Mouse (Mus musculus) c-Kit-negative CD71-positive TER-119-positive erythroid progenitor cells, embryonic 14.5 days (primary cell): ENCODE measurements around the gene Naglu.
"Not testable (repeated sequence)": the region's sequence is repeated elsewhere in the genome, so short reads cannot be mapped to it uniquely, and the experiment has no call there.

Experiments used
- DNase-seq: peaks from one replicate; pipeline ENCODE4 v3.0.0-alpha.2; 2013; ENCODE audit warnings: low read depth, low spot score

Naglu gene

DNA sequence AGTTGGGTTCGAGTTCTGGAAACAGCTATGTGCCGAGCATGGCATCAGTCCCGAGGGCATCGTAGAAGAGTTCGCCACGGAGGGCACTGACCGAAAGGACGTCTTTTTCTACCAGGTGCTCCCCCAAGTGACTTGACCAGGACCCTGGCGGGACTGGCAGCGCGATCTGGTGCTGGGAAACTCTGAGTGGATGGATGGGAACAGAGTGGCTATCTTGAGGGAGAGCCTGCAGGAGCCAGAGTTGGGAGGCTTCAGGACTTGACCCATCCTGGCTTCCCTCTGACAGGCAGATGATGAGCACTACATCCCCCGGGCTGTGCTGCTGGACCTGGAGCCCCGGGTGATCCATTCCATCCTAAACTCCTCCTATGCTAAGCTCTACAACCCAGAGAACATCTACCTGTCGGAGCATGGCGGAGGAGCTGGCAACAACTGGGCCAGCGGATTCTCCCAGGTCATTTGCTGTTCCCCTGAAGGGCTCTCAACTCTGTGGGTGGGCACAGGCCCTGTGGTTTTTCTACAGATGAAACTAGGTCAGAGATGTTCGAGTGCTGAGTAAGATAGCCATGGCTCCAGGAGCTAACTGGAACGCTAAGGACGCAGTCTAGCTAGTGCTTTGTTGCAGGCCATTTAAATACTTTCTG lies 50.9 kb downstream of the Naglu start:
- no peak for DNase-seq

DNA sequence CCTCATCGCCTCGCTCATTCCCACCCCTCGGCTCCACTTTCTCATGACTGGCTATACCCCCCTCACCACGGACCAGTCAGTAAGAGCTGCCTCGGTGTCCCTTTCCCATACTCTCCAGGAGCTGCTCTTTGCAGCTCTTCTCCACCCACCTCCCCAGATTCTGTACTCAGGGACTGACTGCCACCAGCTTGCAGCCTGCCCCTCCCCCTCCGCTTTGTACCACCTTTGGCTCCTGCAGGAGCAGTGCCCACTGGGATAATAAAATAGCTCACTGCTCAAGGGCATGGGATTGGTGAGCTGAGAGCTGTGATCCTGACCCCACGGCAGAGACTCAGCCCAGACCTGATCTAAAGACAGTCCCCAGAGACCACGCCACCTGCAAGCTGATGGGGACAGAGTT lies 54.7 kb downstream of the Naglu start:
- not testable (repeated sequence) for DNase-seq

DNA sequence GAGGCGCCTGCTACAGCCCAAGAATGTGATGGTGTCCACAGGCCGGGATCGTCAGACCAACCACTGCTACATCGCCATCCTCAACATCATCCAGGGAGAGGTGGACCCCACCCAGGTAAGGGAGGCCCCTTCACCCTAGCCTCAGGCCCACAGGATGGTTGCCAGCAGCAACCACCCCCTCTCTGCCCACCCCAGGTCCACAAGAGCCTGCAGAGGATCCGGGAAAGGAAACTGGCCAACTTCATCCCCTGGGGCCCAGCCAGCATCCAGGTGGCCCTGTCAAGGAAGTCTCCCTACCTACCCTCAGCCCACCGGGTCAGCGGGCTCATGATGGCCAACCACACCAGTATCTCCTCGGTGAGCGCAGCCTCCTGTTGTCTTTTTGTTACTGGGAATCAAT lies 55.2 kb downstream of the Naglu start:
- not testable (repeated sequence) for DNase-seq

DNA sequence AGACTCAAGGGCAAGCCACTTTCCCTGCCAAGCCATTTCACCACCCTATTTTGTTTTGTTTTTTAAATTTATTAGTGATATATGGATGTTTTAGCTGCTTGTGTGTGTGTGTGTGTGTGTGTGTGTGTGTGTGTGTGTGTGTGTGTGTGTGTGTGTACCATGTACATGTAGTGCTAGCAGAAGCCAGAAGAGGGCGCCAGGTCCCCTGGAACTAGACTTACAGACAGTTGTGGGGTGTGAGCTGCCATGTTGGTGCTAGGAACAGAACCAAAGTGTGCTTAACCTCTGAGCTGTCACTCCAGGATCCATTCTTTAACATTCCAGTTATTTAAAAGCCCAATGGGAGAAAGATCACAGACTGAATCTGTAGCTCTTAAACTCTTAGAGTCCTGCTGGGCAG lies 57.3 kb downstream of the Naglu start:
- DNase-seq: peak; percentile 5
